Mouse (Mus musculus): ENCODE results near the gene Olfr1378. TPM values are rescaled to one million over a fixed set of nuclear protein-coding genes. Genes with fewer than 3 reads are reported as not detected.
A peak's percentile ranks its signal among the peaks of the same experiment; 100 is the strongest.

The Olfr1378 gene
- polyA plus RNA-seq (2016; fragmentation: Nextera tagmentation; extraction: Ambion mirVana): not detected in 2 replicates

- Histone ChIP-seq H3K4me1 (replicated peaks) (no peaks in the 10 kb centered on the region), H3K27me3 (ENCODE audit: insufficient read depth, poor library complexity, severe bottlenecking) (no peaks in the 10 kb centered on the region), H3K9me3 (no peaks in the 10 kb centered on the region), H3K36me3 (no peaks in the 10 kb centered on the region), H3K4me3 (no peak within 1 kb of the TSS), H3K27ac (no peak within 1 kb of the TSS)
- no peak for DNase-seq (ENCODE audit: low spot score)
- WGBS: 89% methylated on average over 11 of the region's 11 CpGs
Measured at GRCm38 (mm10) chr11:50966230-50966629, at the start of gene Olfr1378. Gene Olfr1378, plus strand, starts transcription at chr11:50966530.

GRCm38 (mm10) chr11:50930469-50931014, 35.8 kb upstream of the Olfr1378 start:
- peak; percentile 8 for DNase-seq (ENCODE audit: low spot score)
- Histone ChIP-seq H3K27ac (peak overlapping the region; percentile 86; the same call in 1 of the 2 replicates), H3K4me1 (replicated peaks) (peaks cover 11% of the 10 kb centered on the region), H3K36me3 (no peaks in the 10 kb centered on the region), H3K27me3 (ENCODE audit: insufficient read depth, poor library complexity, severe bottlenecking) (peaks cover 20% of the 10 kb centered on the region), H3K9me3 (no peaks in the 10 kb centered on the region), H3K4me3 (peak overlapping the region; percentile 70)
- WGBS: 31% methylated on average over 14 of the region's 14 CpGs

GRCm38 (mm10) chr11:50931021-50931420, 35.3 kb upstream of the Olfr1378 start:
- Histone ChIP-seq H3K27ac (peak overlapping the region; percentile 86), H3K27me3 (ENCODE audit: insufficient read depth, poor library complexity, severe bottlenecking) (peaks cover 20% of the 10 kb centered on the region), H3K36me3 (no peaks in the 10 kb centered on the region), H3K9me3 (no peaks in the 10 kb centered on the region), H3K4me3 (peak overlapping the region; percentile 70), H3K4me1 (replicated peaks) (peaks cover 11% of the 10 kb centered on the region)
- WGBS: 1% methylated on average over 16 of the region's 16 CpGs
- DNase-seq (ENCODE audit: low spot score): no peak

GRCm38 (mm10) chr11:50931451-50931866, 34.9 kb upstream of the Olfr1378 start, which contains the start of gene Zfp354b:
Gene Zfp354b, minus strand, starts transcription at chr11:50931633.
- H3K4me3 ChIP-seq: peak within 1 kb of the TSS; percentile 70
- WGBS: under 1% methylated on average over 18 of the region's 18 CpGs
- H3K9me3 ChIP-seq: no peaks in the 10 kb centered on the region
- peaks cover 11% of the 10 kb centered on the region for H3K4me1 ChIP-seq (replicated peaks)
- H3K27me3 ChIP-seq (ENCODE audit: insufficient read depth, poor library complexity, severe bottlenecking): peaks cover 20% of the 10 kb centered on the region
- H3K27ac ChIP-seq: peak within 1 kb of the TSS; percentile 86
- peak; percentile 91 for DNase-seq (ENCODE audit: low spot score)
- H3K36me3 ChIP-seq: no peaks in the 10 kb centered on the region

GRCm38 (mm10) chr11:50932040-50932439, 34.3 kb upstream of the Olfr1378 start:
- H3K9me3 ChIP-seq: no peaks in the 10 kb centered on the region
- no peaks in the 10 kb centered on the region for H3K36me3 ChIP-seq
- H3K4me3 ChIP-seq: peak overlapping the region; percentile 70
- WGBS: 80% methylated on average over 1 of the region's 1 CpGs
- peak overlapping the region; percentile 86 for H3K27ac ChIP-seq
- DNase-seq (ENCODE audit: low spot score): no peak
- peaks cover 11% of the 10 kb centered on the region for H3K4me1 ChIP-seq (replicated peaks)
- peaks cover 20% of the 10 kb centered on the region for H3K27me3 ChIP-seq (ENCODE audit: insufficient read depth, poor library complexity, severe bottlenecking)

GRCm38 (mm10) chr11:50938435-50938834, 27.9 kb upstream of the Olfr1378 start:
- Histone ChIP-seq H3K36me3 (no peaks in the 10 kb centered on the region), H3K4me3 (no peak overlapping the region), H3K27ac (no peak overlapping the region), H3K9me3 (no peaks in the 10 kb centered on the region), H3K4me1 (replicated peaks) (no peaks in the 10 kb centered on the region), H3K27me3 (ENCODE audit: insufficient read depth, poor library complexity, severe bottlenecking) (0 out of 2 replicates have a peak, but pooled peaks cover 4% of the 10 kb centered on the region)
- DNase-seq (ENCODE audit: low spot score): no peak
- WGBS: 84% methylated on average over 8 of the region's 8 CpGs

- WGBS: 39% methylated on average over 14 of the region's 14 CpGs
- DNase-seq (ENCODE audit: low spot score): peak; percentile 42
- Histone ChIP-seq H3K9me3 (no peaks in the 10 kb centered on the region), H3K4me1 (replicated peaks) (no peaks in the 10 kb centered on the region), H3K4me3 (no peak overlapping the region), H3K27ac (no peak overlapping the region), H3K36me3 (no peaks in the 10 kb centered on the region), H3K27me3 (ENCODE audit: insufficient read depth, poor library complexity, severe bottlenecking) (0 out of 2 replicates have a peak, but pooled peaks cover 7% of the 10 kb centered on the region)
Measured at GRCm38 (mm10) chr11:50939621-50940366, 26.5 kb upstream of the Olfr1378 start.

GRCm38 (mm10) chr11:50942386-50942785, 23.9 kb upstream of the Olfr1378 start:
- no peak for DNase-seq (ENCODE audit: low spot score)
- Histone ChIP-seq H3K4me3 (no peak overlapping the region), H3K9me3 (no peaks in the 10 kb centered on the region), H3K36me3 (no peaks in the 10 kb centered on the region), H3K27me3 (ENCODE audit: insufficient read depth, poor library complexity, severe bottlenecking) (0 out of 2 replicates have a peak, but pooled peaks cover 7% of the 10 kb centered on the region), H3K27ac (no peak overlapping the region), H3K4me1 (replicated peaks) (no peaks in the 10 kb centered on the region)
- WGBS: 75% methylated on average over 12 of the region's 12 CpGs

GRCm38 (mm10) chr11:50943506-50943905, 22.8 kb upstream of the Olfr1378 start, which contains the start of gene 4933414I15Rik:
Gene 4933414I15Rik, minus strand, starts transcription at chr11:50943765.
- Histone ChIP-seq H3K27ac (no peak within 1 kb of the TSS), H3K4me1 (replicated peaks) (no peaks in the 10 kb centered on the region), H3K9me3 (no peaks in the 10 kb centered on the region), H3K4me3 (no peak within 1 kb of the TSS), H3K27me3 (ENCODE audit: insufficient read depth, poor library complexity, severe bottlenecking) (0 out of 2 replicates have a peak, but pooled peaks cover 7% of the 10 kb centered on the region), H3K36me3 (no peaks in the 10 kb centered on the region)
- no peak for DNase-seq (ENCODE audit: low spot score)
- WGBS: 81% methylated on average over 14 of the region's 14 CpGs

- Histone ChIP-seq H3K4me3 (no peak overlapping the region), H3K4me1 (replicated peaks) (no peaks in the 10 kb centered on the region), H3K9me3 (no peaks in the 10 kb centered on the region), H3K27me3 (ENCODE audit: insufficient read depth, poor library complexity, severe bottlenecking) (0 out of 2 replicates have a peak, but pooled peaks cover 4% of the 10 kb centered on the region), H3K36me3 (no peaks in the 10 kb centered on the region), H3K27ac (no peak overlapping the region)
- WGBS: 79% methylated on average over 14 of the region's 14 CpGs
- no peak for DNase-seq (ENCODE audit: low spot score)
Measured at GRCm38 (mm10) chr11:50952290-50952689, 14.0 kb upstream of the Olfr1378 start.

- Histone ChIP-seq H3K9me3 (no peaks in the 10 kb centered on the region), H3K4me1 (replicated peaks) (no peaks in the 10 kb centered on the region), H3K27ac (no peak within 1 kb of the TSS), H3K4me3 (no peak within 1 kb of the TSS), H3K36me3 (no peaks in the 10 kb centered on the region), H3K27me3 (ENCODE audit: insufficient read depth, poor library complexity, severe bottlenecking) (0 out of 2 replicates have a peak, but pooled peaks cover 4% of the 10 kb centered on the region)
- no peak for DNase-seq (ENCODE audit: low spot score)
- 64% methylated on average over 6 of the region's 6 CpGs for WGBS
Measured at GRCm38 (mm10) chr11:50953665-50954064, 12.7 kb upstream of the Olfr1378 start, which contains the start of gene Prop1. Gene Prop1, minus strand, starts transcription at chr11:50953765.

GRCm38 (mm10) chr11:50964886-50965285, 1.4 kb upstream of the Olfr1378 start:
- no peak overlapping the region for H3K4me3 ChIP-seq
- H3K9me3 ChIP-seq: no peaks in the 10 kb centered on the region
- no peaks in the 10 kb centered on the region for H3K27me3 ChIP-seq (ENCODE audit: insufficient read depth, poor library complexity, severe bottlenecking)
- DNase-seq (ENCODE audit: low spot score): no peak
- H3K36me3 ChIP-seq: no peaks in the 10 kb centered on the region
- WGBS: 88% methylated on average over 2 of the region's 2 CpGs
- no peak overlapping the region for H3K27ac ChIP-seq
- H3K4me1 ChIP-seq (replicated peaks): no peaks in the 10 kb centered on the region

- Histone ChIP-seq H3K36me3 (no peaks in the 10 kb centered on the region), H3K9me3 (no peaks in the 10 kb centered on the region), H3K27ac (no peak overlapping the region), H3K4me3 (no peak overlapping the region), H3K27me3 (ENCODE audit: insufficient read depth, poor library complexity, severe bottlenecking) (no peaks in the 10 kb centered on the region), H3K4me1 (replicated peaks) (no peaks in the 10 kb centered on the region)
- DNase-seq (ENCODE audit: low spot score): peak; percentile 7
- WGBS: 74% methylated on average over 4 of the region's 4 CpGs
Measured at GRCm38 (mm10) chr11:50977216-50977615, 10.9 kb downstream of the Olfr1378 start.
